In genomic region chr2:76088844-76089243, GRCm38 (mm10) we compare ENCODE assay signal across 21 mouse cellular contexts.
DNase-seq lines count a peak whose midpoint lies in the region; ATAC-seq and TF ChIP-seq lines count a peak whose summit lies in the region.
"Had no signal": no experiment of that assay in that cellular context is flagged by ENCODE, and none has a peak within 500 bp of the region (broad histone marks: within the 10 kb centered on the region; RNA-seq: fewer than 3 reads in every experiment).

No protein-coding gene starts in this region.

- no peak for DNase-seq in intestine, embryonic 14.5 days (ENCODE audit: low spot score)
- no peak for DNase-seq in testis, postnatal 14 days (ENCODE audit: low spot score)
- DNase-seq in lung, postnatal 36 days, result peak; percentile 82
- DNase-seq in cerebellum, adult 18-20 months, result no peak
- DNase-seq in frontal cortex, postnatal 25 days (ENCODE audit: low spot score in 2 of 2), result no peak
- DNase-seq: cerebellum, adult 9-11 months; gastrocnemius, postnatal 36 days had no signal

- WGBS in intestine, embryonic 14.5 days, result 26% methylated on average over 4 of the region's 4 CpGs
- WGBS in intestine, postnatal 0 days, result 41% methylated on average over 4 of the region's 4 CpGs

- H3K4me1 ChIP-seq in intestine, embryonic 14.5 days (replicated peaks; ENCODE audit: control insufficient read depth, insufficient read depth, low read length), result peaks cover 21% of the 10 kb centered on the region; the same call in 1 of the 2 replicates
- H3K4me1 ChIP-seq in intestine, postnatal 0 days (replicated peaks; ENCODE audit: control insufficient read depth, insufficient read depth, low read length), result no peaks in the 10 kb centered on the region
- no peaks in the 10 kb centered on the region; the same call in 1 of the 2 replicates for H3K4me1 ChIP-seq in testis, adult 2 months (ENCODE audit: control insufficient read depth, insufficient read depth, low read length)
- H3K4me1 ChIP-seq: neural tube, embryonic 12.5 days had no signal

- no peak for TF ChIP-seq POLR2A in testis, adult 2 months (IDR thresholded peaks at IDR 0.05; ENCODE audit: control insufficient read depth, low read depth, low read length)

- H3K9me3 ChIP-seq in intestine, embryonic 14.5 days (ENCODE audit: control insufficient read depth, low read length), result no peaks in the 10 kb centered on the region
- no peaks in the 10 kb centered on the region for H3K9me3 ChIP-seq in intestine, postnatal 0 days (ENCODE audit: control insufficient read depth)
- H3K9me3 ChIP-seq: hindbrain, embryonic 13.5 days; midbrain, embryonic 12.5 days; neural tube, embryonic 12.5 days had no signal

- H3K9ac ChIP-seq in intestine, embryonic 14.5 days (ENCODE audit: low read length), result no peak overlapping the region
- no peak overlapping the region for H3K9ac ChIP-seq in intestine, postnatal 0 days (ENCODE audit: low read depth, low read length)
- H3K9ac ChIP-seq: hindbrain, embryonic 13.5 days; midbrain, embryonic 12.5 days; neural tube, embryonic 12.5 days had no signal

- no peaks in the 10 kb centered on the region for H3K27me3 ChIP-seq in intestine, embryonic 14.5 days (replicated peaks; ENCODE audit: control insufficient read depth, insufficient read depth, low read length)
- H3K27me3 ChIP-seq in intestine, postnatal 0 days (replicated peaks; ENCODE audit: control insufficient read depth, insufficient read depth, low read length), result no peaks in the 10 kb centered on the region
- H3K27me3 ChIP-seq in testis, adult 2 months (ENCODE audit: control insufficient read depth, insufficient read depth, low read length), result no peaks in the 10 kb centered on the region
- H3K27me3 ChIP-seq: hindbrain, embryonic 13.5 days; midbrain, embryonic 12.5 days; neural tube, embryonic 12.5 days had no signal

- no peak overlapping the region for H3K4me3 ChIP-seq in intestine, embryonic 14.5 days (ENCODE audit: low read depth, low read length)
- no peak overlapping the region for H3K4me3 ChIP-seq in intestine, postnatal 0 days (ENCODE audit: low read depth, low read length)
- H3K4me3 ChIP-seq in testis, adult 2 months (ENCODE audit: control insufficient read depth, low read depth, low read length), result no peak overlapping the region
- H3K4me3 ChIP-seq: hindbrain, embryonic 13.5 days; layer of hippocampus, adult 2 months; left cerebral cortex, adult 2 months; midbrain, embryonic 12.5 days; neural tube, embryonic 12.5 days had no signal

- no peaks in the 10 kb centered on the region for H3K36me3 ChIP-seq in intestine, embryonic 14.5 days (ENCODE audit: control insufficient read depth, insufficient read depth, low read length)
- no peaks in the 10 kb centered on the region for H3K36me3 ChIP-seq in intestine, postnatal 0 days (ENCODE audit: control insufficient read depth, insufficient read depth)
- H3K36me3 ChIP-seq in testis, adult 2 months (ENCODE audit: control insufficient read depth, insufficient read depth, low read length), result no peaks in the 10 kb centered on the region
- H3K36me3 ChIP-seq: hindbrain, embryonic 13.5 days; midbrain, embryonic 12.5 days; neural tube, embryonic 12.5 days had no signal

- no peak for TF ChIP-seq CTCF in intestine, postnatal 0 days (IDR thresholded peaks at IDR 0.05; ENCODE audit: low read depth)
- TF ChIP-seq CTCF in testis, adult 2 months (IDR thresholded peaks at IDR 0.05; ENCODE audit: control insufficient read depth, insufficient read depth, insufficient replicate concordance, low read depth, low read length), result no peak

- peak overlapping the region; percentile 77; the same call in 1 of the 2 replicates for H3K27ac ChIP-seq in intestine, embryonic 14.5 days (ENCODE audit: low read depth)
- no peak overlapping the region for H3K27ac ChIP-seq in intestine, postnatal 0 days (ENCODE audit: low read depth, low read length)
- peak overlapping the region; percentile 25; the same call in 1 of the 2 replicates for H3K27ac ChIP-seq in testis, adult 2 months (ENCODE audit: control insufficient read depth, insufficient read depth, low read depth, low read length)
- H3K27ac ChIP-seq: hindbrain, embryonic 13.5 days; layer of hippocampus, adult 2 months; left cerebral cortex, adult 2 months; macrophage; midbrain, embryonic 12.5 days; neural tube, embryonic 12.5 days had no signal

- no peak overlapping the region for H3K4me2 ChIP-seq in intestine, embryonic 14.5 days (ENCODE audit: low read length)
- H3K4me2 ChIP-seq in intestine, postnatal 0 days (replicated peaks; ENCODE audit: low read depth), result no peak overlapping the region
- H3K4me2 ChIP-seq: hindbrain, embryonic 13.5 days; liver, embryonic 11.5 days; midbrain, embryonic 12.5 days; neural tube, embryonic 12.5 days had no signal

- no peak for ATAC-seq in intestine, embryonic 14.5 days (replicated peaks; ENCODE audit: low FRiP score, low TSS enrichment, low read depth)
- no peak for ATAC-seq in intestine, postnatal 0 days
- no peak for ATAC-seq in megakaryocyte progenitor cell, adult 5-6 weeks (replicated peaks; ENCODE audit: poor library complexity)
- ATAC-seq: CD4-positive, CD25-positive, alpha-beta regulatory T cell, adult 4 months; forebrain, embryonic 14.5 days; inflammation-experienced regulatory T-cells, adult 6 months; Patski had no signal
